Mouse (Mus musculus) brain, embryonic 14.5 days (tissue): Measurements from ENCODE around the gene 2310030G06Rik.

Experiments used
- CTCF ChIP-seq: fragments of 200-500 bp; IDR thresholded peaks from 2 replicates; pipeline ENCODE4 v1.5.1; 2012; ENCODE audit warnings: inconsistent platforms, mild to moderate bottlenecking, moderate library complexity, borderline replicate concordance; ENCODE audit not compliant: insufficient read depth, insufficient read length; ENCODE audit errors: extremely low read depth
- POLR2A ChIP-seq: fragments of 200-500 bp; IDR thresholded peaks from 2 replicates; pipeline ENCODE4 v1.6.1; 2012; ENCODE audit warnings: mild to moderate bottlenecking, inconsistent platforms, borderline replicate concordance; ENCODE audit not compliant: poor library complexity, insufficient read depth, insufficient read length, severe bottlenecking; ENCODE audit errors: extremely low read depth

- TF ChIP-seq CTCF (no peak), POLR2A (no peak)
Observed at GRCm38 (mm10) chr9:50770011-50770410, 23.7 kb upstream of the 2310030G06Rik start.
